Mouse (Mus musculus): ENCODE data around the gene Ndufb11.

DNA sequence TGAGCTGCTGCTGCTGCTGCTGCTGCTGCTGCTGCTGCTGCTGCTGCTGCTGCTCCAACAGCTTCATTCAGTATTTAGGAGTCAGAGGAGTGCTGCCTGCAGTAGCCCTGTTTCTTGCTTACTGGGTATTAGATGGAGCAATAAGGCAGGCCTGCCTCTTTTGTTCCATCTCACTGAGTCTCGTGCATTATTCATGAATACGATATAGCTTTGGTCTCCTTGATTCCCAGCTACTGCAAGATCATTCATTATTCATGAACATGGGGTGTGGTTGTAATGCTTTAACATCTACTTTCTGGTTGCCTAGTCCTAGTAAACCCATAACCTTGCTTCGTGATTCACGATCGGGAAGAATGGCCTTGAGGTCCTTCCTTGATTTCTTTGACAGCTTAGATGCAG lies 44.9 kb upstream of the Ndufb11 start:
- TF ChIP-seq CTCF (IDR thresholded peaks at IDR 0.05; ENCODE audit: borderline replicate concordance, control insufficient read depth, extremely low read depth, insufficient read depth, low read length, poor library complexity) = no peak
- no peak for TF ChIP-seq POLR2A (IDR thresholded peaks at IDR 0.05; ENCODE audit: control insufficient read depth, extremely low read depth, insufficient read depth, low read length, poor library complexity)

Measured in thymus, adult 2 months (tissue).